Mouse (Mus musculus) cerebellum, adult 2 months (tissue): Measurements from ENCODE around the gene Cpne5. TPM values are rescaled to one million over a fixed set of nuclear protein-coding genes. Genes with fewer than 3 reads are reported as not detected.
"Not testable (repeated sequence)": the region's sequence is repeated elsewhere in the genome, so short reads cannot be mapped to it uniquely, and the experiment has no call there.

Source experiments
- DNase-seq, 2 experiments: peaks; one replicate each; pipeline ENCODE4 v3.0.0; 2021
- H3K27ac ChIP-seq: fragments of 200-500 bp; 2 replicates; pipeline ENCODE4 v1.5.1; 2012; ENCODE audit warnings: low read length, control low read depth, inconsistent platforms; ENCODE audit not compliant: insufficient read depth
- H3K27me3 ChIP-seq: fragments of 200-500 bp; 2 replicates; pipeline ENCODE4 v1.6.1; 2012; ENCODE audit warnings: inconsistent platforms, mild to moderate bottlenecking, low read length, moderate library complexity; ENCODE audit not compliant: control insufficient read depth, insufficient read depth
- H3K4me1 ChIP-seq: fragments of 200-500 bp; 2 replicates; pipeline ENCODE4 v1.6.1; 2011; ENCODE audit warnings: low read length; ENCODE audit not compliant: control insufficient read depth, insufficient read depth
- H3K4me3 ChIP-seq: fragments of 200-500 bp; replicated peaks from 2 replicates; pipeline ENCODE3; 2011; ENCODE audit warnings: mild to moderate bottlenecking, low read depth, low read length, control low read depth; ENCODE audit not compliant: insufficient read depth
- CTCF ChIP-seq: fragments of 200-500 bp; IDR thresholded peaks from 2 replicates; pipeline ENCODE4 v1.5.1; 2011; ENCODE audit warnings: low read depth, mild to moderate bottlenecking, control low read depth, low read length, moderate library complexity, borderline replicate concordance; ENCODE audit not compliant: insufficient read depth
- POLR2A ChIP-seq: fragments of 200-500 bp; IDR thresholded peaks from 2 replicates; pipeline ENCODE4 v1.6.1; 2011; ENCODE audit warnings: low read length, control low read depth, borderline replicate concordance; ENCODE audit not compliant: insufficient read depth
- WGBS: fragments of 180-500 bp; shearing (Covaris S2); methylation state at CpG from one replicate; pipeline ENCODE4 v1.1.7; 2018; 5-methylcytosine and 5-hydroxymethylcytosine counted together
- polyA plus RNA-seq: library from polyadenylated mRNA; depleted of rRNA; stranded (reverse); fragments of >200 nt; gene quantifications from 2 replicates; pipeline ENCODE4 v1.2.3, GENCODE M21; 2012

Gene Cpne5
- polyA plus RNA-seq, 1 experiment = 8.4 TPM

DNA sequence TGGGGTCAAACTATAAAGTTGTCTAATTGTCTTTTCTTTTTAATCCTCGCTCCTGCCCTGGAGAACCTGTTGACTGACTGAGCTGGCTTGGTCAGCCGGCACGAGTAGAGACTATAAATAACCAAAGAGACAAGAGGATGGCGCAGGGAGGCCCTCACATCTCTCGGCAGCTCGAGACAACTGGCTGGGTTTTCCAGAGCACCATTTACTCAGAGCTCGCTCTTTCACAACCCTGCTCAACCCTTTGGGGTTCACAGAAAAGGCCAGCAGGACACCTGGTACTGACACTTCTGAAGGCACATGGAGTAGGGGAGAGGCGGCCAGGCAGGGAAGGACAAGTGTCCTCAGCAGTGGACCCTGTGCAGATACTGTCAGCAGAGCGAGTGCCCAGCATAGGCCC lies 15.7 kb upstream of the Cpne5 start:
- Histone ChIP-seq H3K4me1 (peaks cover 5% of the 10 kb centered on the region), H3K4me3 (no peak overlapping the region), H3K27me3 (no peaks in the 10 kb centered on the region), H3K27ac (no peak overlapping the region)
- TF ChIP-seq POLR2A (no peak), CTCF (no peak)
- DNase-seq = no peak
- 90% methylated on average over 9 of the region's 9 CpGs for WGBS

DNA sequence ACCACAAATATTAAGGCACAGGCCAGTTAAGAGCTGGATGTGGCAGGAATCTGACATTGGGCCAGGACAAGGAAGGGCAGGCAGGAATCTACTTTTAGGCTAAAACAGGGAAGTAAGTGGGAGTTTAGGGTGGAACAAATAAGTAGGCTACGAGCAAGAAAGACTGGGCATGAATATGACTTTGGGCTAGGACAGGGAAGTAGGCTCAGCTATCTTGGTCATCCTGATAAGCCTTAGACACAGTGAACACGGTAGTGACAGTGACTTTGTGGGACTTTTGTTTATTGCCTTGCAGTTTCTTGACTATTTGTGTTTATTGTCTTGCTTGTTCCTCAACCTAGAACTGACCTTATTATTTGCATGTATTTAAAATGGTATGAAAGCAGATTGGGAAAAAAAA lies 15.3 kb upstream of the Cpne5 start:
- TF ChIP-seq POLR2A (no peak), CTCF (no peak)
- 95% methylated on average over 2 of the region's 2 CpGs for WGBS
- Histone ChIP-seq H3K27me3 (no peaks in the 10 kb centered on the region), H3K4me1 (peaks cover 5% of the 10 kb centered on the region), H3K27ac (no peak overlapping the region), H3K4me3 (no peak overlapping the region)
- no peak for DNase-seq

DNA sequence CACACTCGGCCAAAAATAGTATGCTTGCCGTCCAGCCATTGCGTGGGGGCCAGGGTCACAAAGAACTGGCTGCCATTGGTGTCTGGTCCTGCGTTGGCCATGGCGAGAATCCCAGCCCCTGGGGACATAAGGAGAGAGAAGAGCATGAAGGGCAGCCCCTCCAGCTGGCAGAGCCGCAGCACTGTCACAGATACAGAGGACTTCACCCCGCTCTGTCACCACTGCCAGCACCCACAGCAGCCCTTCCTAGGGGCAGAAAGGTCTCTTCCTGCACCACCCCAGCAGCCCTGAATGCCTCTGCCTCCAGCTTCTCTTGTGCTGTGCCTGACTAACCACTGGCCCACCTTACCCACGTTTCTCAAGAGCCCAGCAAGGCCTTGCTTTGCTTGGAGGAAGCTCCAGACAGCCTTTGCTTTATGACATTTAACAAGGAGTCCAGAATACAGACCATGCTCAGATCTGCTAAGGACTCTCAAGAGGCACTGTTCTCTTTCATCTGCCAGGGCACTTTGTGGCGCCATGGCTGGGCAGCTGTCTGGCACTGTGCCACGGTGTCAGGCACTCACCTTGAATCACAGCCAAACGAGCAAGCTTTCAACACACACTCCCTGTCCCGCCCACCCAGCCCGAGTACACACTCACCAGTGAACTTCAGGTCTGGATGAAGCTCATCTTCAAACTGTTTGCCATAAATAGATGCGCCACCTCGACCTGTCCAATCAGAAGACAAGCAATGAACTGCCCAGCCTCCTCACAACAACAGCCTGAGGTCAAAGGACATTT lies 13.8 kb upstream of the Cpne5 start:
- H3K27ac ChIP-seq = no peak overlapping the region
- no peak overlapping the region for H3K4me3 ChIP-seq
- TF ChIP-seq CTCF = no peak
- TF ChIP-seq POLR2A = no peak
- no peak for DNase-seq
- WGBS = 54% methylated on average over 15 of the region's 15 CpGs
- no peaks in the 10 kb centered on the region for H3K4me1 ChIP-seq
- H3K27me3 ChIP-seq = no peaks in the 10 kb centered on the region

DNA sequence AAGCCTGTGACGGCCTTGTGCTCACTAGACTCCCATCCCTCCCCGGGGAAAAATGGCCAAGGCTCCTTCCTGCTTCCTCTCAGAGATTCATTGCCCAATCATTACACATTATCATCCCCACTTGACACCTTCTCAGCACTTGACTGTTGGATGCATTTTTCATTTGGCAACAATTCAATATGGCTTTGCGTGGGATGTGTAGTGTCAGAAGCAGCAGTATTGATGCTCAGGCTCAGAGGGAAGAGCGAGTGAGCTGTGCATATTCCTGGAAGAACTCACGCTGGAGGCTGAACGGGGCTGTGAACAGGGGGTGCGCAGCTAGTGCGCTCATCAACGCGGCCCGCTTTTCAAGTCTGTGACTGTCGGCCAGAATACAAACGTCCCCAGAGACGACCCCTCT lies 13.0 kb upstream of the Cpne5 start:
- not testable (repeated sequence) for H3K27me3 ChIP-seq

DNA sequence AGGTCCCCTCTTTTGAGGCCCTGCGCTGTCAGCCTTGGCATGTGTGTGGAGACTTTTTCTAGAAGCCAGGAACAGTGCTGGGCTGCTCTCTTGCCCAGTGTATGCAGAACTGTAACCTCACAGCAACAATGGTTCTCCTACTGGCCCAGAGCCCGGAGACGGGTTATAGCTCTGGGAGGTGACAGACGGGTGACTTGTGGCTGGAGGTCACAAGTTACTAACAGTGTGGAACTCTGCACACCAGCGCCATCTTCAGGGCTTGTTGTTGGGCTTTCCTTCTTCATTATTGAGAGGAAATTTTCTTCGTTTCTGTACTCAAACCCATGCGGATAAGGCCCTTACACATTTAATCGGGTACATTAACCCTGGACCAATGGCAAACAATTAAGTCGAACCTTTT lies 11.5 kb upstream of the Cpne5 start:
- WGBS = 59% methylated on average over 9 of the region's 9 CpGs
- H3K4me1 ChIP-seq = no peaks in the 10 kb centered on the region
- DNase-seq = no peak
- TF ChIP-seq POLR2A (no peak), CTCF (0 out of 2 replicates have a peak, but pooled peaks have one; percentile 10)
- no peaks in the 10 kb centered on the region for H3K27me3 ChIP-seq
- H3K27ac ChIP-seq = no peak overlapping the region
- H3K4me3 ChIP-seq = no peak overlapping the region

More for the DNA sequence above, 13.0 kb upstream of the Cpne5 start:
- 62% methylated on average over 14 of the region's 14 CpGs for WGBS
- not testable (repeated sequence) for H3K4me3 ChIP-seq, H3K4me1 ChIP-seq, H3K27ac ChIP-seq, DNase-seq

DNA sequence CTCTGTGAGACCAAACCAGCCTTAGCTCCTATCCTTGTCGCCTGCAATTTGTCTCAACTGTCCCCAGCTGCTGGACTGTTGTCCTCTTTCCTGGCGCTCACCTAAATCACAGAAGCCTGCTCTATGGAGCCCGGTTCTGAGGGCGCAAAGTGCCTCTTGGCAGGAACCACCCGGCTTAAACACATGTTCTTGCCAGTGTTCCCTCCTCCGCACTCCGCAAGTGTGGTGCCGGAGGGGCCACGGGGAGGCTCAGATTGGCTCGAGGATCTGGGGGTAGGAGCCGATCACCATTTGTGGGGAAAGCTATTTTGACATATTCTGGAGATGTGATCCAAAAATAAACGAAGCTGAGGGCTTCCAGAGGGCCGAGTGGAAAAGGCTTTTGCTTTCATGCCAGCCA lies 9.9 kb upstream of the Cpne5 start:
- H3K27ac ChIP-seq = no peak overlapping the region
- DNase-seq = no peak
- WGBS = 49% methylated on average over 13 of the region's 13 CpGs

DNA sequence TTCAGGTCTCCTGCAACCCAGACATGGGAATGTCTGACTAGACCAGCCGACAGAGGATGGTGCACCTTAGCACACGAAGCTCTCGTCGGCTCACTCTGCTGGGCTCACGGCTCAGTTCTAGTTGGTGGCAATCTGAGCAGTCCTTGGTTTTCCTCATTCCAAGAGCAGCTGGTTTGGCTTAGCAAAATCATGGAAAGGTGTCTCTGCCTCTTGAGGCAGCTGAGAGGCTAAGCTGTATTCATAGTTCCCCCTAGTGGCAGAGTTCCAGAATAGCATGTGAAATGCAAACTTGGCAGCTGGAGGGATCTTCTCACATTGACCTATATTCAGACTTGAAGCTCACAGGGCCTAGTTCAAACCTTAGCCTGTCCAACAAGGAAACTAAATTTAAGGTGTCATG lies 8.6 kb upstream of the Cpne5 start:
- H3K4me1 ChIP-seq = no peaks in the 10 kb centered on the region
- no peak overlapping the region for H3K4me3 ChIP-seq
- no peaks in the 10 kb centered on the region for H3K27me3 ChIP-seq
- WGBS = 32% methylated on average over 5 of the region's 5 CpGs
- peak; percentile 64; the same call in 1 of the 2 replicates for TF ChIP-seq CTCF
- TF ChIP-seq POLR2A = no peak
- no peak overlapping the region for H3K27ac ChIP-seq
- DNase-seq = peak; percentile 45 to 74

More for the DNA sequence above, 9.9 kb upstream of the Cpne5 start:
- no peak overlapping the region for H3K4me3 ChIP-seq
- no peak for TF ChIP-seq POLR2A
- no peak for TF ChIP-seq CTCF
- H3K27me3 ChIP-seq = no peaks in the 10 kb centered on the region
- H3K4me1 ChIP-seq = no peaks in the 10 kb centered on the region

DNA sequence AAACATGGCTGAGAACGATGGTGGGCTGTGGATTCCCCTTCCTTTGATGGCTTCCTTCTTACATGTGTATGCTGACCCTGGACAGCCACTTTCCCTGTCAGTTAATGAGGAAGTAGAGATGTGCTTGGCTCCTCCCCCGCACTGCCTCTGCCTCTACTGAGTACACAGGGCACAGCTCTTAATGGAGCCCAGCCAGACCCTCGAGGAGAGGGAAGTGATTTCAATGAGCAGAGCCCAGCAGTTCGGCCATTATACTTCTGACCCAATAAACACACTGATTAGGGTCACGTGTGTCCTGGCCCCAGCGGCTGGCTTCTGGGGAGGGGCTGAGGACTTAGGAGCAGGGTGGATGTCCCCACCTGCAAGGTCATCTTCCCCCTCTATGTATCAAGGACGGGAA lies 7.8 kb upstream of the Cpne5 start:
- WGBS = 66% methylated on average over 7 of the region's 7 CpGs
- Histone ChIP-seq H3K27me3 (no peaks in the 10 kb centered on the region), H3K4me3 (no peak overlapping the region), H3K4me1 (no peaks in the 10 kb centered on the region), H3K27ac (no peak overlapping the region)
- DNase-seq = no peak
- no peak for TF ChIP-seq CTCF
- TF ChIP-seq POLR2A = no peak

DNA sequence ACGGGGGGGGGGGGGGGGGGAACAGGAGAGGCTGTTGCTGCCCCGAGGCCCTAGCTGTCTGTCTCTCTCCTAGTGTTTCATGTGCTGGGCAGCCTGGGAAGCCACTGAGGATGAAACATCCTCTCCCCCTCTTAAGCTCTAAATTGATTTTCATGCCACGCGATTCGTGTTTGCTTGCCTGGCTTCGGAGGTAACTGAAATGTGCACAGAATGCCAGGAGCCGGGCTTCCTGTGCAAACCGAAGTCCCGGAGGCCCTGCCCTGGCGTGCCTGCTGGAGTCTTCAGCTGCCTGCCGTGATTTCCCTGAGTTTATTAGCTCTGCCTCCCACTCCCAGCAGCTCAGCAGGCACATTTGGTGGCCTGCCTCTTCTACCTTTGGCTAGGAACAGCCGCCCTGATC lies 6.9 kb upstream of the Cpne5 start:
- Histone ChIP-seq H3K4me1 (no peaks in the 10 kb centered on the region), H3K27me3 (no peaks in the 10 kb centered on the region), H3K27ac (no peak overlapping the region), H3K4me3 (no peak overlapping the region)
- no peak for TF ChIP-seq POLR2A
- no peak for TF ChIP-seq CTCF
- DNase-seq = no peak
- WGBS = 40% methylated on average over 11 of the region's 12 CpGs
